Mouse (Mus musculus): Measurements from ENCODE around the gene Cdv3.

Gene Cdv3

DNA sequence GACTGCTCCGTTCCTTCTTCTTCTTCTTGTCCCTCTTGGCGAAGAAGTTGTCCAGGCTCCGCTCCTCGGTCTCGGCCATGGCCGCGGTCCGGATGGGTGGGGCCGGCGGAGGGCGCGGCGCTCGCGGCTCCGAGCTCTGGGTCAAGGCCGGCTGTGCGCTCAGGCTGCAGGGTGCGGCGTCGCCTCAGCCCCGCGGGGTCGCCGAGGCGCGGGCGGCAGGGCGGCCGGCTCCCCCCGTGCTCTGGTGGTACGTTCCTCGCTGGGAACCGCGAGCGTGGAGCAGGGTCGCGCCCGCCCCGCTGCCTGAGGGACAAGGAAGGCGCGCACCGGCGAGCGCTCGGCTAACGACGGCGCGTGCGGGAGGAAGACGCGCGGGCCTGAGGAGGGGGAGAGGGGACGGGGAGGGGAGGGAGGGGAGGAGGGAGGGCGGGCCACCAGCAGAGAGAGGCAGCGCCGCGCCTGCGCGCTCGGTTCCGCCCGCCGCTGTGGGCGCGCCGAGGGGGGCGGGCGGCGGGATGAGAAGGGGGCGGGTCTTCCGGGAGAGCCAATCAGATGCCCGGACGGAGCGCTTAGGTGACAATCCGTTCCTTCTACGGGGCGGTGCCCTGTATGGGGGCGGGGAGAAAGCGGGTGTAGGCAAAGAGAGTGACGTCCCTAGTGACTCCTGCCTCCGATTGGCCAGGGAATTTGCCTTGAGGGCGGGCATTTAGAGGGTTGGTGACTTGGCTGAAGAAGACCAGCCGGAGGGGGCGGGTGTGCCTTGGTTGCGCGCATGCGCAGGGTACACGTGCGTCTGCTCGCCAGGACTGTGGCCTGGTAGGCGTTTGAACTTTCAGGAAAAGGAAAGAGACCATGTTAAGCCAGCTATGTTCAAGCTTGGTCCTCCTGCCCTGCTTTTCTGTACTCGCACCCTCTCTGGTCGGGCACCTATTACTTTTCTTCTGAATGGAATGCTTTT is at the start of gene Cdv3:
Cdv3 (minus strand) TSS at position 551 of the 958 bp plus-strand sequence.
- DNase-seq: peak; percentile 100

DNA sequence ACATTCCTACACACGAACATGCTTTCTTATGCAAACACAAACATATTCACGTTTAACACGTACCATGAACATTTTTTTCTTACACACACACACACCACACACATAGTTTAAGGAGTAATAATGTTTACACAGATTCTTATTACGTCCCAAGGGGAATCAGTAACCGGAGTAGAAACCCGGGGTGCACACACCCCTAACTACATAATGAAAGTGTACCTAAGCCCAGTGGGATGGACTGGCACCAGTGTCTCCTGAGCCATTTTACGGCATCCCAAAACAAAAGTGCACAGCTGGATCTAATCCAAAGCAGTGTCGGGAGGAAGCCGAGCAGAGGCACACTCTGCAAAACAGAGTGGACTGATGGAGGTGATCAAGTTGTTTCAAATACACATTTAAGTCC is 47.8 kb upstream of the Cdv3 start:
- no peak for DNase-seq

DNA sequence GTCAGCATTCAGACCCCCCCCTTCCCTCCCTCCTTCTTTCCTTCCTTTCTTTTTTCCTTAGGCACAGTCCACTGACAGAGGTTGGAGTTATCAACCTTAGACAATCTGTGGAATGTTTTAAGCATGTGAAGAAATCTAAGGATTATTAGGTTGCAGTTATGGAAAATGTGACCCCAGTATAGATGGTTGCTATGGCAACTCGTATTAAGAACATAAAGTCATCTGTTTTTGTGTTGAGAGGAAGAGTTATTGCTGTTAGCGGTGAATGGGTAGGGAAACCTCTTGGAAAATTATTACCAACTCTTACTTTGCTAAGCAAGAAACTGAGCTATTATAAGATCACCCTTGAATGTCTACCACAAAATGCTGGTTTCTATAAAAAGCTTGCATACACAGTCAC is 43.5 kb upstream of the Cdv3 start:
- DNase-seq: no peak

DNA sequence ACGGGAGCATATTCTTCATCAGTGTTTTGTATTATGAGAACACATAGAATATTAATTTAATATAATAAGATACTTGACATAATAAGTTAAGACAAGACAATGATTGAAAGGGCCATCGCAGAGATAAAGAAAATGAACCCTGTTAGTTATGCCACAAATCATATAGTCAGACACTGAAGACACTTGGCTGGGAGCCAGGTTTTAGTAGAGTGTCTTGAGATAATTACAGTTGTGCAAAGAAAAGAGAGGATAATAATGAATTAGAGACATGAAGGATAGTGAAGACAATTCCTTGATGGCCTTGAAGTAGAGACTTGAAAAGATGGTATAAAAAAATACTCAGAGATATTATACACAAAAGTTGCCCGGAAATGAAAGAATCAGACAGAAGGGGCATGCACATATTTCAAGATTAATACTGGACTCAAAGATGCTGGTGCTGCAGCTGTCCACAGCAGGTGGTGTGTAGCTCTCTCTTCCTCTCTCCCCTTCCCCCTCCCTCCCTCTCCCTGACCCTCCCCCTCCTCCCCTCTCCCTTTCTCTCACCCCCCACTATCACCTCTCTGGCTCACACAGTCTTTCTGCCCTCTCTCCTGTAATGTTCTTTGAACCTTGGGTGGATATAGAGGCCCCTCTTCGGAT is 42.6 kb upstream of the Cdv3 start:
- no peak for DNase-seq

DNA sequence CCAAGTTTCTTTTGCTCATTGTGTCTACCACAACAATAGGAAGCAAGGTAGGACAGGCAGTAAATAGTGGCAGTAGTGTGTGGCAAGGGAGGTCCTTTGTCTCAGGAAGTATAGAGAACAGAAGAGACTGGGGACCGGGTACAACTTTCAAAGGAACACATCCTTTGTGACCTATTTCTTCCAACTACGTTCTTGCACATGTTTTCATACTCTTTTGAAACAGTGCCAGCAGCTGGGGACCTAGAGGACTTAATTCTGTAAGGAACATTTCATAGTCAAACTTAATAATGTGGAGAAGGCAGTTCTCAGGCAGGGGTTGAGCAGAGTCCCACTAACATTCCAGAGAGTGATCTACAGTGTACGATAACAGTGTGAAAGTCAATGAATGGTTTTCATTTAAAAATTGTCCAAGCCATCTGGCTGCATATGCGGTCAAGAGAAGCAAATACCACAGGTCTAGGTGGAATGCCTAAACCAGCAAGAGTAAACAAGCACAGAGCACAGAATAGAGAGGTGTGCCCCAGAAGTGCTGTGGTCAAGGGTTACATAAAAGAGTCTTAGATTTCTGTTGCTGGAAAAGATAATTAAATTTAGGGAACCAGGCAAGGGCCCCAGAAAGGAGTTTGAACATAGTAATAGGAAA is 37.8 kb upstream of the Cdv3 start:
- DNase-seq: no peak

DNA sequence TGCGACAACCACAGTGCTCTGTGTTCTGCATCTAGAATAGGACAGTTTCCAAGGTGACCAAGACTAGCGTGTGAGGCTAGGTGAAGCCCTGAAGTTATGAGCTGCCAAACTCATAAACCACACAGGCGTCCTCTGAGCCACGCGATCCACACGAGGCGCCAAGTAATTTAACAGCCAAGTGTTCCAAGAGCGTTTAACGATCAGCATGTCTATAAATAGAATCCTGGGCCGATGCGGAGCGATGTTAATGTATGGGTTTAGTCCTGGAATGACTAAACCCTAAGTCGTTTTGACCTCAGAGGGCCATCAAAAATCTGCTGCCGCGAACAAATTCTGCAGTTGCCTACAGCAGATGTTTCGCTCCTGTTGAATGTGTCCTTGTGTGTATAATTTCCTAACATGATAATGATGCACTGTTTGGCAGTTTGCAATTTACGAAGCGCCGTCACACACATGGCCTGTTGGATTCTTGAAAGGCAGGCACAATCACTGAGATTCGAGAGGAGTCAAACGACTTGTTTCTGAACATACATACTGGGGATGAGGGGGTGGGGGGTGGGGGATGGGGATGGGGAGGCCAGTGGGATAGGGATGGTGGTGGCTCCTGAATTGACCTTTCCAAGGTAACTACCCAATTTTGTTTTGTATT is 33.0 kb upstream of the Cdv3 start:
- no peak for DNase-seq

DNA sequence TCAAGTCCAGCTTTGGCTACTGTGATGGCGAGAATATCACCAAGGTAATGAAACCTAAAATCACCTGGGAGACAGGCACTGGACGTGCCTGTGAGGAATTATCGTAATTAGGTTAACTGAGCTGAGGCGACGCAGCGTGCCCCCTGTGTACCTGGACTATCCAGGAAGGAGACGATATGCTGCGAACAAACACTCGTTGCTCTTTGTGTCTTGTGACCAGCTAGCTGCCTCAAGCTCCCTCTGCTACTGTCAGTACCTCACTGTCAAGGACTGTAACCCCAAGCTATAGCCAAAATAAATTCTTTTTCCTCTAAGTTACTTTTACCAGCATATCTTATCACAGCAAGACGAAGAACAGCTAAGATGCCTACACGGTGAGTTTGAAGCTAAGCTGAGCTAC is 27.6 kb upstream of the Cdv3 start:
- no peak for DNase-seq

DNA sequence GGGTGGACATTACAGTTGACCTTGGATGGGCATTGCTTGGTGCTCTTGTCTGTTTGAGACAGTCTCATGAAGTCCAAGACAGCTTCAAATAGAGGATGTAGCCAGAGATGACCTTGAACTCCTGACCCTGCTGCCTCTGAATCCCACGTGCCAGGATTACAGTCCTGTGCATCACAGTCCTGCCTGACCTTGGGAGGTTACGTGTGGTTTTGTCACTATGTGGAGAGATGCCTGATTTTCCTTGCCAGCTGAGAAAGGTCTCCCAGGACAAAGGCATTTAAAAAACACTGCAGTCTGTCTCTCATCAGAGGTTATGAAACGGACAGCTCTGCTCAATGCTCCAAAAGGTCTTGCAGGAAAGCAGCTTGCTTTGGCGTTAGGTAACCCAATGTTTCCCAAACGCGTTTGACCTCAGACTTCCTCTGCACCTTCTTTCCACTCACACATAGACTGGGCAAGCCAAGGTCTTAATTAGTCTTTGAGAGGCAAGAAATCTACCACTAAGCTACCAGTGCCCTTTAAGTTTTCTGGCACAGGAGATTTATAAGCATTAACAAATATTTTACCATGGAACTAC is 26.2 kb upstream of the Cdv3 start:
- no peak for DNase-seq

DNA sequence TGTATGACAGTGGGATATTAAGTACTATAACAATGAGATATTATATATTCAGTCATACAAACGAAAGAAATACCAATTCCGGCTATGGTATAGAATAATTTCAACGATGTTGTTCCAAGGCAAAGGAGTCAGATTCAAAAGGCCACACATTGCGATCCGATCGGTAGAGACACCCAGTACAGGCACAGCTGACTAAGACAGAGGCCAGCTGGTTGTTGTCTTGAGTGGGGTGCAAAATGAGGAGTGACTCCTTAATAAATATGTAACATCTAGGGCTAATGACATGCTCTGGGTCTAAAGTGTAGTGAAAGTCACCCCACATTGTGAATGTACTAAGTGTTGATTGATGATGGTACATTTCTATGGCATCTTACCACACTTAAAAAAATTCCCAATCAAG is 23.6 kb upstream of the Cdv3 start:
- DNase-seq: no peak

DNA sequence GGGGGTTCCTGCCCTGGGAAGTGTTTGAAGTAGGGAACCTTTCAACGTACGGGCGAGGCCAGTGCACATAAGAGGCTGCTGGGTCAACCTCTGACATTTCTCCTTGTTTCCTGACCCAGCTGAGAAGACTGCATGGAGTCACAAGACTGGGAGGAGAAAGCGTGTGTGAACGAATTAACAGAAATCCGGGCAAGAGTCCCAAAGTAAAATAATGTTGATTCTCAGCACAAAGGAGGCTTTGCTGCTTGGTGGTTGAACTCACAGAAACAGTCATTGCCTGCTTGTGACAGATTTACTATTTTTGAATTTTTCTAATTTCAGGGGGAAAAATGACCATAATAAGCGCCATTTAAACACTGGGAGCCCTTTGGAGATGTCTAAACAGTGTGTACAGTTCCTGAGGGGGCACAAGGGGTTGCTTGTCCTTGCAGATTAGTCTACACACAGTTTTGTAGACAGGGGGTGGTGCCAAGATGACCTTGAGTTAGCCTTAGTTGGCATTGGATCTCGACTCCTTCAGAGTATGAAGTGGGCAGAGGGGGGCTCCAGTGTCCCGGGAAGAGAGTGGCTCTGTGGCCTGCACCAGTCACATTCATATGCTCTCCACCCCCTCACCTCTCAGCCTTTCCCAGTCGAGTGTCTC is 21.5 kb upstream of the Cdv3 start:
- DNase-seq: no peak

DNA sequence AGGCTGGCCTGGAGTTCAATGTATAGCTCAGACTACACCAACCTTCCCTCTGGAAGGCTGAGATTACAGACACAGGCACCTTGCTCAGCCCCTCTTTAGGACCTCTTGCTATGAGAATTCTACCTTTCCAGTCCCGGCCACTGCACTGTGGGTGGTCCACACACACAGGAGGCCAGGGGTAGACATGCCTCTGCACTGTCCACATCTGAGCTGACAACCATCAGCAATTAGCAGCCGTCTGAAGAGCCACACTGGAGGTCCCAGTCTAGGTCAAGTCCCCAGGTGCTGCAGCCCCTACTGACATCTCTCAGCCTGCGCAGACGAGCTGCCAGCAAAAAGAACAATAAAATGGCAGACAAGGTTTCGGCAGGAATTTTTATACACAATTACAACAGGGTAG is 20.9 kb upstream of the Cdv3 start:
- DNase-seq: no peak

DNA sequence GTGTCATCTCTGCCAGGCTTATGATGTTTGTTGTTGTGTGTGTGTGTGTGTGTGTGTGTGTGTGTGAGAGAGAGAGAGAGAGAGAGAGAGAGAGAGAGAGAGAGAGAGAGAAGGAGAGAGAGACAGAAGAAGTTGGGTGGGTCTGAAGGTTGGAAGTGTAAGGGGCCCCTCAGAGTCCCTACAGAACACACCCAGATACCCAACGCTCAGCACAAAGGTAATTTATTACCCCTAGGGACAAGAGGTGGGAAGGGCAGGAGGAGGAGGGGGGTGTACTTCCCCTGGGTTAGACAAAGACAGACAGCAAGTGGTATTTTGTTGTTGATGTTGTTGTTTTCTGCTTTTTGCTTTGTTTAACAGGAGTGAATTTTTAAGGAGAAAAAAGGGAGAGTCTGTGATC is 20.0 kb upstream of the Cdv3 start:
- DNase-seq: no peak

DNA sequence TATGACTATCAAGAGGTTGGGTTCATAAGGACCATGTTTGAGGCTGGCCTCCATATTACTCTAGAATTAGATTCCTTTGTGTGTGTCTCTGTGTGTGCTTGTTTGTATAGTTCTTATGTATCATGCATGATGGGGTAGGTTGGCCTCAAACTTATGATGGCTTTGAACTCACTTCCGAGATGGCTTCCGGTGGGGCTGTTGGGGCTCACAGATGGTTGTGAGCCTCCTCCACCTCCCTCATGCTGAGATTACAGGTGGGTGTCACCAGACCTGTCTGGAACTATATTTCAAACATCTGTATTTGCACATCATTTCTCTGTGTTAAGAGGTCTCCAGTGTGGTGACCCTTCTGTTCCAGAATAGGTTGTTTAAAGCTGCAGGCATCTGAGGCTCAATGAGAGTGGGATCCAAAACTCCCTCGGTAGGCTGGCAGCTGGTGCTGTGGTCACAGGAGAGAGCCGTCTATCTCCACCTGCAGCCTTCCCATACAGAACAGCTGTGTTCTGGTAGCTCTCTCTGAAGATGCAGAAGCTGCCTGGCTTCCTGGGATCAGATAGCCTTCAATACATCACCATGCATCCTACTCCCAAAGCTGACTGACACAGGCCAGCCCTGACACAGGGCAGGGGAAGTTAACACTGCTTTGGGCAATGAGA is 18.6 kb upstream of the Cdv3 start:
- DNase-seq: no peak

DNA sequence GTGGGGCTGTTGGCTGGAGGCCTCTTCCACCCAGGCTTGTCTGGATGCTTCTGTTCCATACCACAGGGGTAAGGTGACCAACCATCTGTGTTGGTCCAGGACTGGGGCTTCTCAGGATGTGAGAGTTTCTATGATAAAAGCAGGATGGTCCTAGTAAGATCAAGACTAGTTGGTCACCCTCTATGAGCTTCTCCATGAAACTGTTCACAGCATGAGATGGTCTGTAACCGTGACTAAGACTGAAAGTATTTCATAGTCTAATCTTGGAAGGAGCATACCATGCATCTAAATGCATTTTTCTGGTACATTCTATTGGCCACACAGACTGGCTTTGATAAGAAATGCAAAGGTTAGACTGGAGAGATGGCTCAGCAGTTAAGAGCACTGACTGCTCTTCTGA is 17.9 kb upstream of the Cdv3 start:
- DNase-seq: no peak

DNA sequence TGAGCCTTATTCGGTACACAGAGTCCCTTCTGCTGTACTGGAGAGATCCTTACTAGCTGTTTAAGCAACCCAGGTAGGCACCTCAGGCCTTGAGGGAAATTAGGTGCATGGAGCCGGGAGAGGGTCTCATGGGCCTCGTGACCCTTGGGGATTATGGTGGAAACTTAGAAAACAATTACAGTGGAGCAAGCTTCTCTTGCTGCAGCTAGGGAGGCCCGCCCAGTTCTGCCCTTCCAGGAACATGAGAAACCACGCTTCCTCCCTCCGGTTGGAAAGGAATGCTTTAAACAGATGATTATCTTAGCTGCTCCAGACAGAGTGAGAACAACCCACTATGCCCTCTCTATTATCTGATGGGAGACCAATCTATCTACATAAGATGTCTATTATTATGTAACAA is 17.3 kb upstream of the Cdv3 start:
- DNase-seq: no peak

DNA sequence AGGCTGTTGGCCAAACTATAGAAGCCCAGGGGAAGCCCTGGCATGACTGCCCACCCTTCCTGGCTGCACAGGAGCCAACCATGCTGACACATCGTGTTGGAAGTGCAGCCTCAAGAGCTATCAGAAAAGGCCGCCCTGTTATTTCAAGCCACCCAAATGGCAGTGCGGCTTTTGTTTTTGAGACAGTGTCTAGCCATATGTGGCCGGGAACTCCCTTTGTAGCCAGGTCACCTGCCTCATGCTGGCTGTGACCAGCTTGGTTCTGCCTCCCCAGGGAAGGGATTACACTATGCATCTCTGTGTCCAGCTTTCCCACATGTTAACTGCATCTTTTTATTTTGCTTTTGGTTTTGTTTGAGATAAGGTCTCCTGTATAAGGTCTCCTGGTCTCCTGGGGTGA is 14.9 kb upstream of the Cdv3 start:
- no peak for DNase-seq

DNA sequence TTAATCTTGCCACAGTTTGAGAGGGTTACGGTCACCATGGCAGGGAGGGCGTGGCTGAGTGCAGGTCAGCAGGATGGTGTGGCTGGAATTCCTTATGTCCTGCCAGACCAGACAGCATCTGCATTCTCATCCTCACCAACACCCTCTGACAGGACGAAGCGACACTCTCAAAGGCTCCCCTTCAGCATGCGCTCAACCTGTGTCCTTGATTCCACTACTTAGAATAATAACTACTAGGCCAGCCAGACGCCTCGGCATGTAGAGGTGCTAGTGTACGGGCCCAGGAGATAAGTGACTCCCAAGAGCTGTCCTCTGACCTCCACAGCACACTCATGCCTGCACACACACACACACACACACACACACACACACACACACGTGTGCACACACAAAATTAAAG is 13.6 kb upstream of the Cdv3 start:
- no peak for DNase-seq

DNA sequence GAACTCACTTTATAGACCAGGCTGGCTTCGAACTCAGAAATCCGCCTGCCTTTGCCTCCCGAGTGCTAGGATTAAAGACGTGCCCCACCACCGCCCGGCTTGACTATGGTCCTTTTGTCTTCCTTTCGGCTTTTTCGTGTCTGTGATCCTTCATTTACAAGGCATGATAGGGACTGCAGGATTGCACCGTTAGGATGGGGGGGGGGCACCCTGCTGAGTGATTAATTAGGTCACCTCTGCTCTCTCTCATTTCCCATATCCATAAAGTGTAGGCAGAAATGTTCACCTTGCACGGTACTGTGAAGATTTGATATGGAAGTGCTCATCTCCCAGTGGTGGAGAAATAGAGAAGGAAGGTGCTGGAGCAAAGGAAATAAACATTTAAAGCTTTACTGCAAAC is 13.0 kb upstream of the Cdv3 start:
- no peak for DNase-seq

DNA sequence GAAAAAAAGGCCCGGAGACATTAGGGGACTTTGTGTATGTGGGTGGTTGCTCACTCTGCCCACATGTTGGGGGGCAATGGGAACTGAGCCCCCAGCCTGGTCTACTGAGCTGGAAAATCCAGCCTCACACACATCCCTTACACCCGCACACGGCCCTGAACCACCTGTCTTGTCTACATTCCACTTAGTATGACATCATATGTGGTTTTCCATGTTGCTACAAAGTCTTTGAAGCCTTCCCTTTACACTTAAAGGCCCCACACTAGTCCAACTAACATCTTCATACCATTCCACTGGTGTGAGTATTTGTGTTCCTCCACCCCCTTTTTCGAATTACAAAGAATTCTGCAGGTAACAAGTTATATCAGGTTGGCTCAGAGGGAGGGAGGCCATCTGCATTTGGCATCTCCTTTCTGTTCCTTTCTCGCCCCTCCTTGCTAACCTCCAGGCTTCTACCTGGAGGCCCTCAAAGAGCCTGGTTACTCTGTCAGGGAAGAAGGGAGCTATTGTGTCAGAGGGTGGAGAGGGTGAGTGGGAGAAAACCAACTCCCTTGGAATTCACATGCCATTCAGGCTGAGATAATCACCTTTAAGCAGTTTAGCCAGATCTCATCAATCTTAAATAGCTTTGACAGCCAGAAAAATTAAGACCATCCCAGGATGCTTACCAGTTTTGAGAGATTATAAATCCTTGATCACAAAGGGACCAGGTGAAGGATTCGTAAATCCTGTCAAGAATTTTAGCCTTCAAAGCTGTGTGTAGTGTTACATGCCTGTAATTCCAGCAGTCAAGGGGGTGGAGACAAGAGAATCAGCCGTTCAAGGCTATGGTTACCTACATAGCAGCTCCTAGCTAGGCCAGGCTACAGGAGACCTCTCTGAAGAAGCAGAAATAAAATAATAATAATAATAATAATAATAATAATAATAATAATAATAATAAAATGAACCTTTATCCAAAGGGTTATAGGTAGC is 11.0 kb upstream of the Cdv3 start:
- no peak for DNase-seq

DNA sequence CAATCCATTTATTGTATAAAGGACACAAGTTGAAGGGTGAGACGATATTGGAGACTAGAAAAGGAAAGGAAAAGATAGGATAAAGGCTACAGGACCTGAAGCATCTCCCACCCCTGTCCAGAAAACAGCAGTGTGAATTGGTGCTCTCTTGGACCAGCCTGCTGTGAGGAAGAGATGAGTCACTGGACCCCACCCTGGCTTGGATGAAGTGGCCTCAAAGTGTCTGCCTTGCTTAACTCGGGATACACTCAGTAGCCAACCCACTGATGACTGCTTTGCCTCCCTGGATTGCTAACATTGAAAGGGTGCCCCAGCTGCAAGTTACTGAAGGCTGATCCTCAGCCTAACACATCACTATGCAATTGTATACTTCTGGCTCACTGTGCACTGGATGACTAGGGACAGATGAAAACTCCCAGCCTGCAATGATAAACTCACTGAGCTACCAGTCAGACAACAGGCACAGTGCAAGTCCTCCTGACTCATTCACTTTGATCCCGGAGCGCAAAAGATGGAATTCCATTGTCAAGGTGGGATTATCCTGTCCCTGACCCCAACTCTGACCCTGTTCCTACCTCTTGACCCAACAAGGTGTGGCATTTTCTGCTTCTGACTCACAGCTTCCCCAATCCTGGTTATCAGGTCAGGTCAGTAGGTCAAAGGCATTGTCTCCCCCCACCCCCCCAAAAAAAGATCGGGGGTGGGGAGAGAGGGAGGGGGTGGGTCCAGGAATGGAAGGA is 6.8 kb upstream of the Cdv3 start:
- DNase-seq: no peak
